Mouse (Mus musculus): ENCODE results near the gene Ddit4. TPM values are rescaled to one million over a fixed set of nuclear protein-coding genes. Genes with fewer than 3 reads are reported as not detected.
"Not testable (repeated sequence)": the region's sequence is repeated elsewhere in the genome, so short reads cannot be mapped to it uniquely, and the experiment has no call there.

Gene Ddit4
- total RNA-seq (2022), result 10 to 100 TPM; 51.3 to 71.6 (median 61.4) TPM

DNA sequence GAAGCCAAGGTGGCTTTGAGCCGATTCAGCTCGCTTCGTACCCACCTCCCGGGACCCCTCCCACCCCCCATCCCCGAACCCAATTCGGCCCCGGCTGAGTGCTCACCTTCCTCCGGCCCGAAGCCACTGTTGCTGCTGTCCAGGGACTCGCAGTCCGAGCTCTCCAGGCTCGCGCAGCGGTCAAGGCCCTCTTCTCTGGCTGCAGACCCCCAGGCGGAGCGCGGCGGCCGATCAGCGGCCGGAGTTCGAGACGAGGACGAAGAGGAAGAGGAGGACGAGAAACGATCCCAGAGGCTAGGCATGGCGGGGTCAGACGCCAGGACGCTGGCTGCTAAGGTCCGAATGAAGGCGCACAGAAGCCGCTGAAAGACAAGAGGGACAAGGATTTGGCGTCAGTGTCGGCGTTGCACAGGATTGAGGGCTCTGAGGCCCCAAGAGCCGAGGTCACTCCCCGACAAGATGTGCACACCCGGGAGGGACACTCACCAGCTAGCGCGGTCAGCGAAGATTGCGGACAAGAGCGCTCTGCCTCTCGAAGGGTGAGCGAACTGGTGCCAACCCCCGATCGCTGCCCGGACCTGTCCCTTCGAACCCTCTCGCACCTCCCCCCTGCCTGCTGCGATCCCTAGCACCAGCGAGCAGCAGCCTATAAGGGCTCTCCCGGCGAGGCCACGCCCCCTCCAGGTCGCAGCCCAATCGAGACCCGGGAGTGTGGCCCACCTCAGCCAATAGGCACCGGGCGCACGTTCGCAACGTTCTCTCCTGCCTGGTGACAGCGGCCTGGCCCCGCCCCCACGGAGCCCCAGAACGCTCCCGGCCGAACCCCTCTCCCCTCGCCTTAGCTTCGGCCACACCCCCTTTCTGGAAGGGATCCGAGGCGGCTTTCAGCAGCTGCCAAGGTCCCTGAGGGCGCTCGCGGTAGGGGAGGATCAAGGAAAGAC is at the start of gene Ddit4:
TSS of gene Ddit4 (minus strand) at position 624 of the 941 bp plus-strand sequence.
- peak; percentile 100 for DNase-seq (ENCODE audit: low spot score in 2 of 2)

DNA sequence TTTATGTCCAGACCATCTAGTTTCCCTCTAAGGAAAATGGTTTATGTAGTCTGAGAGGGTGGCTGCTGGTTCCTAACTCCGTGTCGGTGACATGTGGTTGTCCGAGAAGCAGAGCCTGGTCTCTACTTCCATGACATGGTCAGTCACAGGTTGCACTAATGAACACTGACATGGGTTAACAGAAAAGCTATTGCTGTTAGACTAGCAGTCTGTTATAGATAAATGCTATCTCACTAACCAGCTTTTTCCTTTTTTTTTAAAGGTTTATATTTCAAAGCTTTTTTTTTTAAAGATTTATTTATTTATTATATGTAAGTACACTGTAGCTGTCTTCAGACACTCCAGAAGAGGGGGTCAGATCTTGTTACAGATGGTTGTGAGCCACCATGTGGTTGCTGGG is 47.4 kb upstream of the Ddit4 start:
- no peak for DNase-seq (ENCODE audit: low spot score in 2 of 2)

DNA sequence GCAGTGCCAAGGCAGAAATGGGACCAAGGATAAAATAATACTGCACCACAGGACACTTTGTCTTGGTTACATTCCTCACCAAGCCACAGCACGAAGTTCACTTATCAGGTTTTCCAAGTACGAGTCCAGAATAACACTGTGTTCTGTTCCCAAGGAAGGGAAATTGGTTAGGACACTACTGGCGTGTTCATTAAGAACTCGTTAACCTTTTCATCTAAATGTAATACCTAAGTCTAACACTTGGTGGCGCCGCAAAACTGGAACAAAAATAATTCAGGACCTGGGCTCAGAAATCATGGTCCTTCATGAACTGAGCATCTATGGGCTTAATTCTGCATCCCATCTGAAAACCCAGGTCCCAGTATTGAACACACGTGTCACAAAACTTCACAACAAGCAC is 46.0 kb upstream of the Ddit4 start:
- DNase-seq (ENCODE audit: low spot score in 2 of 2), result no peak

DNA sequence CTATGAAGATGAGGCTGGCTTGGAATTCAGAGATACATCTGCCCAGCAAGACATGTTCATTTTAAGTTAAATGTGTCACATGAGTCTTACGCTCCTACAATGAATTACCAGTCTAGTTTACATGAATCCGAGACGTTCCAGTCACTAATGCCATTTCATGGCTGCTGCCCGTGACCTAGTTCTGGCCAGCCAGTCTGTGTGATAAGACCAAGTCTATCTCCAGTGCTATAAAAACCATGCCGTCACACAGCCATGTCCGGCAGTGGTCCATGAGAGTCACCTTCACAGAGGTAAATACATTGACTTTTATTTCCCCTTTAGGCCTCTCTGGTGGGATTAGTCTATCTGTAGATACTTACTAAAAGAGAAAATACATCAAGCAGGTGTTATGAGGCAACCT is 44.3 kb upstream of the Ddit4 start:
- DNase-seq (ENCODE audit: low spot score in 2 of 2), result no peak

DNA sequence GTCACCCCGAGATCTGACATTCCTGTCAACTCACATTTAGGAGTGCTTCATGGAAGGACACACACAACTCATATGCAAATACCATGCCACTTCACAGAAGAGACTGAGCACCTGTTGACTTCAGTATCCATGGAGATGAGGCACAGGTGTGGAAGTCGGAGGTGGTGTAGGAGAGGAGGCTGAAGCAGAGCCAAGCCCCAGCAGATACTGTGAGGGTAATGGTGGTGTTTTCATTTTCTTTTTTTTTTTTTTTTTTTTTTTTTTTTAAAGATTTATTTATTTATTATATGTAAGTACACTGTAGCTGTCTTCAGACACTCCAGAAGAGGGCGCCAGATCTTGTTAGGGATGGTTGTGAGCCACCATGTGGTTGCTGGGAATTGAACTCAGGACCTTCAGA is 42.2 kb upstream of the Ddit4 start:
- DNase-seq (ENCODE audit: low spot score in 2 of 2), result not testable (repeated sequence)

DNA sequence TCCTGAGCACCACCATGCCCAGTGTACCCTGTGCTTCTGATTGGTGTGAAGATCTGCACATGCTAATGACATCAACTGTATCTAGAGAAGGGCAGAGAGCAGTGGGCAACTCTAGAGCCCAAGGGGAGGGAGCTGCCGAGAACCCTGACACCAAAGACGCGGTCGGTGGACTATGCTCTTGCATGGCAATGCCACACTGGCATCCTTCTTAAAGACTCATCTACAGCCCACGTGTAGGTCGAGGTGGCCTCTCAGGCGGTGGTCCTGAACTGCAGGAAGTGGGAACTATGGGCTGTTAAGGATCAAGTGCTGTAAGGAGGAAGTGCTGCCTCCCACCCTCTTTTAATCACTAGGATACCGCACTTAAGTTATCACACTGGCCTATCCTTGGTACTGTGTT is 40.4 kb upstream of the Ddit4 start:
- no peak for DNase-seq (ENCODE audit: low spot score in 2 of 2)

DNA sequence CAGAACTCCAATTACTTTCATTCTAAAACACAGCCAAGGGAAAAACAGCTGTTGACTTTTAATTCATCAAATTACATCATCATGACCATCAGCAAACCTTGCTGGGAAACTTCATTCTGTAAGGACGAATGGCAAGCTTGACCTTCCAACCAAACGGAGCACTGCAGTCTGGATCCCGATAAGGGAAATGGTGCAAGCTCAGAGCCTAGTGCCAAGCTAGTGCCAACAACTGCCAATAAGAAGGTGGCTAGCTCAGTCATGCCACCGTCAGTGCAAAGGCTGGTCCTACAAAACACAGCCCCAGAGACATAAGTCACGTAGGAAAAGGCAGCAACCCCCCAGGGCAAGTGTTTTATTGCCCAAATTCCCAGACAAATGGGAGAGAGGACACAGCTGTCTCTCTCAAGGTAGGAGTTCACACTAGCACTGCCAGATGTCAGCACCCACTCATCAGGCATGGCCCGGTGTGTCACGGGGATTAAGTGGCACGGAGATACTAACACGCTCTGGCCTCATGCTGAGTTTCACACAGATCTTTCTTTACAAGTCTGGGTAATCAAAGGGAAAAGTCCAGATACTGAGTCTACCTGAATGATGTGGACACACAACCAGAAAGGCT is 39.7 kb upstream of the Ddit4 start:
- no peak for DNase-seq (ENCODE audit: low spot score in 2 of 2)

DNA sequence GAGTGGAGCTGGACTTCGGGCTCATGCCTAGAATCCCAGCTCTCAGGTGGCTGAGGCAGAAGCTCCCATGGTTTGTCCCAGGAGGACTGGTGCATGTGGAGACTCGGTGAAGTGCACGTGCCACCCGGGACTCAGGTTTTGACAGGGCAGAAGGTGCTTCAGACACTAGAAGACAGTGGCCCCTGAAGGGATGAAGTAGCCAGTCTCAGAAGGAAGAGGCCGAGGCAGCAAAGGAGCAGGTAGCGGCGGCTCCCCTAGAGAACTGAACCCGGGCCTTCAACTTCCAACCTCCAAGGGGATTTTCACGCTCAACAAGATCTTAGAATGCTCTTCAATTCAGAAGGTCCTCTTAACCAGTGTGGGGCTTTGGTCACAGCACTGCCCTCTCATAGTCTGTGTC is 38.8 kb upstream of the Ddit4 start:
- no peak for DNase-seq (ENCODE audit: low spot score in 2 of 2)

DNA sequence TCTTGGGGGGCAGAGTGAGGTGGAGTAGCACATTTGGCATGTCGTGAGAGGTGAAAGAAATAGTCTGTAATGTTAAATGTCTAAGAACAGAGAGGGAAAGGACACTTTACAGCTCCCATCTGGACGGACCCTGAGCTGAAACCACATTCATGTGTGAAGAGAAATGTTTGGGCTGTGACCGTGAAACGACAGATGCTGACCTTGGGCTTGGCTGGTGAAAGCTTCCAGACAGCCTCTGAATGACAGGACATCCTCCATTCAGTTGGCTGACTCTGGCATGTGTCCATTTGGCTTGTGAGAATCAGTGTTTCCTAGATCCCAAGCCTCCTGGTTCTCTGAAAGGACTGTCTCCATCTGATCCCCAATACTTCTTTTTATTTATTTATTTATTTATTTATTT is 36.4 kb upstream of the Ddit4 start:
- DNase-seq (ENCODE audit: low spot score in 2 of 2), result no peak

DNA sequence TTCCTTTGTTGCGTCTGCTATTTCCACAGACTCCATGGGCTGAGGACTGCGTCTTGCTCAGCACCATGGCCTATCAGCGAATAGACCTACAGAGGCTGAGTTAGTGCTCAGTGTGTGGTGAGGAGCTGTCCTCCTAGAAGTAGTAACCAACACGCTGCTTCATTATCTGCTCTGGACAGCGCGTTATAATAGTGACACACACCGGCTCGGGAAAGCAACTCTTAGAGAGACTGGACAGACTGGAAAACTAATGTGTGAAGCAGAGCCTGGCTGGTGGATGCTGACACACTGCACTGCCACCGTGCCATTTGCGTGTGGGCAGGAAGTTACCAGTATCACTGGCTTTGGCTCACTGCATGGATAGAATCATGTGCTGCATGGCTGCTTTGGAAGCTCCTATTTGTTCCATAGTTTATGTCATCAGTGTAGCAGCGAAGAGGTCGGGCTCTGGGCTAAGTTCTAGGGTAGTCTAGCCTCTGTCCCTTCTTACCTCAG is 30.8 kb upstream of the Ddit4 start:
- no peak for DNase-seq (ENCODE audit: low spot score in 2 of 2)

DNA sequence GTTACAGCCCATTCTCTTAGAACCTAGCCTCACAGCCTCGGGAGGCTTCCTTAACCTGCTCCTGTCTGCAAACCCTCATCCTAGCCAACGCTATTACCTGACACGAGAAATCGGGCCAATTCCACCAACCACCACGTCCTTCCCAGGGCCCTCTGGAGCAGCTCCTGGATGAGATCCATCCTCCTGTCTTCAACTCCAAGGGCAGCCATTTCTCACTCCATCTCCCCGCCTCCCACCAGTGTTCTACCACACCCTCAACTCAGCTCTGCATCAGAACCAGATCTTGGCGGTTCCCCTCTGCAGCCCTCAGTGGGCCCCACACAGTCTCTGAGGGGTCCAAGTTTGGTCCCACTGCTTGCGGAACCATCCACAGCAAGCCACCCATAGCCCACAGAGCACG is 30.2 kb upstream of the Ddit4 start:
- DNase-seq (ENCODE audit: low spot score in 2 of 2), result no peak

DNA sequence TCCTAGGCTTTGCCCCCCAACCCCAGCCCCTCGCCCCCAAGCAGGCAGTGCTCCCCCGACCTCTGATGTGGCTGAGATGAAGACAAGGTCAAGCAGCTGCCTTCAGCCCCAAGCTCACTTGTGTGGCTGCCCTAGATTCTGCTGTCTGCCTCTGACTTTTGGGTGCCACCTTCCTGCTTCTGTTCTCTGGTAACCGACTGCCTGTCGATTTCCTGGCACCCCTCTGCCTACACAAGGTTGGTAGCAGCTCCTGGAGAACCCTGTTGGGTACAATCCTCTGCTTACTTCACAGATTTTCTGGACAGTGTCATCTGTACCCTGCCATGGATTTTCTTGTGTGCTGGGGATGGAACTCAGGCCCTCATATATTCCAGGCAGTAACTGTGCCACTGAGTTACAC is 29.7 kb upstream of the Ddit4 start:
- no peak for DNase-seq (ENCODE audit: low spot score in 2 of 2)

DNA sequence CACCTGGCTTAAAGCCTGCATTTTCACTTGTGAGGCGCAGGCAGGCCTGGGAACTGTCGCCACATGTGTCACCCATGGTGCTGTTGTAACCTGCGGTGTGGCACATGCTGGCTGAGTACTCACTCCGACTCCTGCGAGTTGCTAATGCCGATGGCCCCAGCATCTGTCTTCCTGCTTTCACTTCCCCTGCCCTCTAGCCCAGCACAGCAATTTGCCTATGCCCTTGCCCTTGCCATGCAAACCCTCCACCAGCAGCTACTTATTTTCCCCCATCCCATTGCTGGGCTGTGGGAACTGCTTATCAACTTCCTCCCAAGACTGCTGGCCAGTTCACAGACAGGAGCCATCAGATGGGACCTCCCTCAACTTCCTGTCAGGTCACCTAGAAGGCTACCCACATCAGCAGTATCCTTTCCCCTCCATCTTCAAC is 29.2 kb upstream of the Ddit4 start:
- DNase-seq (ENCODE audit: low spot score in 2 of 2), result no peak

DNA sequence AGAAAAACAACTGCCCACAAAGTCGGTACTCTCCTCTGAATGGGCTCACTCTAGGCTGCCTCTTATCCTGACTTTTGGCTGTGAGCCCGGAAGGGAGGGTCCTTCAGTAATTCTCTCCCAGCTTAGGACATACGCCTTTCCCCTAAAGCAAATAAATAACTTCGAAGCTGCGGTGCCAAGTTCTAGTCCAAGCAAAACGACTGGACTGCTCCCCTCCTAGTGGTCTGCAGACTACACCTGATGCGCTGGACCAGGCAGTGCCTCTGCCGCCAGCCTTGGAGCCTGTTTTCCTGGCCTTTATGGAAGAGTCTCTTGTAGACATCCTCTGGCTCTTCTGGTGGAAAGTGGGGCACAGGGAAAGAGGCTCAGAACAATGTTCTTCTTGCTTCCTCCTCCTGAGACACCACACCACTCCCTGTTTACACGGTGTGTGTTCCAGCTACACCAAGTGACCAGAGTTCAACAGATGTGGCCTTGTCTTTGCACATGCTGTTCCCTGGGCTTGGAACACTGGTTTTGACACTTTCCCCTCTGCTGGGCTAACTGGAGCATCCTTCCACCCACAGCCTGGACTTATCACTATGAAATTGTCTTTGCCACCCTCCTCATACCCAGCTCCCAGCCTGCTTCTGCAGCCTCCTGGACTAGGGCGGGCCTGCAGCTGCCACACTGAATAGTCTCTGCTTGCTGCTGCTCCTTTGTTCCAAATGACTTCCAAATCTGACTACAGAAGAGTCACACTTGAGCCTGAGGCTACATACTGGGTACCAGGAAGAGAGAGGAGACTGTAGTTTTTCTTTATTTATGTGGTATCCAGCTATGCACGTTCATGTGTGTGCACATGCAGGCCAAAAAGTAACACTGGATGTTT is 27.5 kb upstream of the Ddit4 start:
- DNase-seq (ENCODE audit: low spot score in 2 of 2), result no peak

DNA sequence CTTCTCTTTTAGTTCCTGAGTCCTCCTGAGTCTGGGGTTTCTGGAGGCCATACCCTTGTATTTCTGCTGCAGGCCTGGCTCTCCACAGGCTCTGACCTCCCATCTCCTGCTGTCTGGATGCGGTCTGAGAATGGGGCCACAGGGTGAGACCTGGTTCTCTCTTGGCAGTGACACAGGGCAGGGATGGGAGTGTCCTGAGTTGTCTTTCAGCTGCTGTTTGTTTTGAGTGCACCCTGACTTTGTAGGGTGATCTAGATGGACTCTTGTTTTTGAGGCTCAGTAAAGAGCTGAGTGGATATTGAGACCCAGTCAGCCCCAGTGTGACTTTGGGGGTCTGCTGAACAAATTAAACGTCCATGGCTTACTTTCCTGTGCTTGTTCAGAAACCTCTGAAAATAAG is 26.8 kb upstream of the Ddit4 start:
- DNase-seq (ENCODE audit: low spot score in 2 of 2), result no peak

DNA sequence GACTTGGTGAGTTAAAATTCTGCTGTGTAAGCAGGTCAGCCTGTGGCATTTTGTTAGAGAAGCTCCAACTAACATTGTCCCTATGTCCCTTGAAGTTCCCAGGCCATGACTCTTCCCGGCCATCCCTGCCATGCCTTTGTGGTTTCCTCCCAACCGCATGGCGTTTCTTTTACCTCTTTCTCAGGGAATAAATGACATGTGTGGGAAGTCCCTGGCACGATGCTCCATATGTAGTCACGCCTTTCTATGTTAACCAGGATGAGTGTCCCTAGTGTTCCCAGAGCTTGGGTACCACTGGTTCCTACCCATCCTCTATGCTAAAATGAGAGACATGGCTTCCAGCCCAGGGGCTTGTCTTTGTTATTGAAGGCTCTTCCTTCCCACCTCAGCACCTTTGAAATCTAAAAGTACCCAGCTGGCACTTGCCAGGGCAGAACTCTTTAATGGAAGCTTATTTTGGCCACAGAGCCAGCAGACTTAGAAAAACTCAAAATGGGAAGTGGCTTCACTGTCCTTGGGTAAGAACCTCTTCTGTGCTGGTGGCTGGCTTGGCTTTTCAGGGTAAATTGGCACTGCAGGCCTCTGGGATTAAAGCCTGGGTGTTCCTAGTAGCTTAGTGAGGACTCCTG is 26.2 kb upstream of the Ddit4 start:
- DNase-seq (ENCODE audit: low spot score in 2 of 2), result no peak

DNA sequence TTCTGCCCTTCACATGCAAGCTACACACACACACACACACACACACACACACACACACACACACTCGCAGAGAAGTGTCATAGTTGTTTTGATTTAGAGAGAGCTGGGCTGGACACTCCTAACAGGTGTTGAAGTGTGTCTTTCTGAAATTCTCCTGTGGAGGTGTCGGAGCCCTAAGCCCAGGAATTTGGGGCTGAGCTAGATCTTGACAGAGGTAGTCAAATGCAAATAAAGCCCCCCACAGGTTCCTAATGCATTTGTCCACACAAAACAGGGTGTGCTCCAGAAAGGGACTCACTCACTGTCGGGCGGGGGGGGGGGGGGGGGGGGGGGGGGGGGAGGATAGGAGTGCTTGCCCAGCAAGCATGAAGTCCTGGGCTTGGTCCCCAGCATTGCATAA is 25.5 kb upstream of the Ddit4 start:
- no peak for DNase-seq (ENCODE audit: low spot score in 2 of 2)

DNA sequence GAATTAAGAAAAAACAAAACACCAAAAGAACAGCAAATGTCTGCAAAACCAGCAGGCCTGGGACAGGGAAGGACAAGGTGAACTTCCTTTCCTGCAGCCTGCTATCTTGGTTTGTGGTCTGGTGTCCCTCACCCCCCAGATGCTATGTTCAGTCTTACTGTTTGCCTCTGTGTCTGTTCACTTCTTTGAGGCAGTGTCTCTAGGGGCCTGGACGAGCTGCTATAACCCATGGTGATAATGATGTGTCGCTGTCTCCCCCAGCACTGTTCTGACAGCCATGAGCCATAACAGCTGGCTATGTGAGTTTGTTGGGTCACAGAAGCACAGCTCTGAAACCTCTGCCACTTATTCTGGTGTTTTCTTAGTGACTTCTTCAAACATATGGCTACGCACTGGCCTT is 23.2 kb upstream of the Ddit4 start:
- DNase-seq (ENCODE audit: low spot score in 2 of 2), result no peak

DNA sequence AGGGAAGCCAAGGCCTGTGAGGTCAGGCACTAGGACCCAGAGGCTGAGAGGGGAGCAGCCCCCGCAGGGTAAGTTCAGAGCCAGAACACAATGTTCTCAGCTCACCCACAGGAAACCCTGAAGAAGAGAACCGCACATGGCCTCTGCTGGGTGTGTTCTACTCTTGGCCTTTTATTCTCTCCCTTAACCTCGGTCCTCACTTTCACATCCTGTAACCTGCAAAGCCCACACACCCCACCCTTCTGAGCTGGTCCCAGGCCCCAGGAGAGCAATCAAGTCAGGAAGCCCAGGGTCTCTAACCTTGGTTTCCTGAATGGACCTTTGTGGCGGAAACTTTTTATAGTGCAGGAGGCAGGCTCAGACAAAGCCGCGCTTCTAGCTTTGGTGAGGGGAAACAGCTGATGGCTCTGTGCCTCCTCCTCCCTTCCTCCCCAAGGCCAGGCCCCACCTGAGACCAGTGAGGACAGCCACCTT is 22.6 kb upstream of the Ddit4 start:
- DNase-seq (ENCODE audit: low spot score in 2 of 2), result no peak

DNA sequence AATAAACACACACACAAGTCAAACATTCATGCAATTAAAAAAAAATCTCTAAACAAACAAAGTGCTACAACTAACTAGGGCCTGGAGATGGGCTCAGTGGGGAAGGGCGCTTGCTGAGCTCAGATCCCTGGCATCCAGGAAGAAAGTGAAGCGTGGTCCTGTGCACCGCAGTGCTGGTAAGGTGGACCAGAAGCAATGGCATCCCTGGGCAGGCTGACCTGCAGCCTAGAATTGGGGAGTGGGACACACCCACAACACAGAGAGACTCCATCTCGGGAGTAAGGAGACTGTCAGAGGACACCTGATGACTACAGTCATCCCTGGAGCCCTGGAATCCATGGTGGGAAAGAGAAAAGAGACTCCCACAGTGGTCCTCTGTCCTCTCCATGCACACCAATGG is 21.8 kb upstream of the Ddit4 start:
- no peak for DNase-seq (ENCODE audit: low spot score in 2 of 2)

DNA sequence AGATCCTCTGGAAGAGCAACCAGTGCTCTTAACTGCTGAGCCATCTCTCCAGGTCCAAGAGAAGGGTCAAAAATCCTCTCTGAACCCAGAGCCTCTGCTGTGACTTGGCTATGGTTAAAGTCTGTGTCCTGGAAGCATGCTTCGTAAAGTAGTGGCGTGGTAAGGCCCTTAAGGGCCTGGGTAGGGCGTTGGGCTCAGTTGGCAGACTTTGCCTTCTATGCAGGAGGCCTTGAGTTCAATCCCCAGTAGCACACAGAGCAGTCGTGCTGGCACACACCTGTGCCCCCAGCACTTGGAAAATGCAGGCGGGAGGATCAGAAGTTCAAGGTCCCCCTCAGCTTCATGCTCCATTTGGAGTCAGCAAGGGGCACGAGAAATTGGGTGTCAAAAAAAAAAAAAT is 21.4 kb upstream of the Ddit4 start:
- DNase-seq (ENCODE audit: low spot score in 2 of 2), result no peak

Data from layer of hippocampus, adult 8-10 months (tissue).